Mouse (Mus musculus) skeletal muscle tissue, adult 2 months (tissue): Measurements from ENCODE around the gene Slc50a1.

Source experiments
- DNase-seq: peaks from one replicate; pipeline ENCODE4 v3.0.0-alpha.2; 2012; ENCODE audit warnings: low read depth, low spot score

The Slc50a1 gene

GRCm38 (mm10) chr3:89294195-89294594, 23.8 kb upstream of the Slc50a1 start:
- no peak for DNase-seq

DNA sequence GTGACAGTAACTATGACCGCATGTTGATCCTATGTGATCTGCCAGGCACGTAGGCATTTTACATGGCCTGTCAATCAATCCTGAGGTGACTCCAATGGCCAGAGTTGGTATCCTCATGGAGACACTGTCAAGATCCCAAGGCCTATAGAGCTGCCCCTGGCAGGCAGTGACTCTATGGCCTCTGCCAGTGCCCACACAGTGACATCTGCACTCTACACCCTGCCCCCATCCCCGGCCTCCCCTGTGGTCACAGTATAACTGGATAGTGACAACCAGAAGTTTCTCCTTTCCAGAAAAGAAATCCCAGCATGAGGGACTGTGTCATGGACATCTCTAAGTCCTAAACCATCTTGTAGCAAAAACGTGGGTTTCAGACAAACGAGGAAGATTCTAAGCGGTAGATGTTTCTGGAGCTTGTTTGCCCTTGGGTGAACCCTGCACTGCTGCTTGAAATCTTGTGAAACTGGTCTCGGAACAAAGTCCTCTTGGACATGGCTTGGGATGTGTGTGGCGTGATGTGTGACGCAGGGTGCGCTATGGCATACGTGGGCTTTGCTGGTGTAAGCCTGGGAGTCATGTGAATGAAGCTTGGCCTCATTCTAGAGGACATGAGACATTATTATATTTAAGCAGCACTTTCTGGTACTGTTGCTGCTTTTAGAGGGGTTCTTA, 23.0 kb upstream of the Slc50a1 start:
- DNase-seq: no peak

DNA sequence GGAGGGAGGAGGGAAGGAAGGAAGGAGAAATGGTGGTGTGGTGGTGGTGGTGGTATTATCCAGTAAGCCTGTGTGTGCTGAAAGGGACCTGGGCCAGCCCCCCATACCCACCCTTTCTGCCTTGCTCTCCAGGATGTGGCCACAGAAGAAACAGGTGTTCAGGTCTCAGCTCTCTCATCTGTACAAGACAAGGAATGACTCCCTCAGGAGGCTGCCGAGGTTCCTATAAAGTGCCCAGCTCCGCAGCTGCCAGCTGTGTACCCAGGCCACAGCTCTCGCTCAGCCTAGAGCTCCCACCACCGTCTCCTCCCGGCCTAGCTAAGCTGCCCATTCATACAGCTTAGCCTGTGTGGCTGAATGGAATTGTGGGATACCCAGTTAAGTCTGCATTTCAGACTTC, 21.9 kb upstream of the Slc50a1 start:
- DNase-seq: no peak

DNA sequence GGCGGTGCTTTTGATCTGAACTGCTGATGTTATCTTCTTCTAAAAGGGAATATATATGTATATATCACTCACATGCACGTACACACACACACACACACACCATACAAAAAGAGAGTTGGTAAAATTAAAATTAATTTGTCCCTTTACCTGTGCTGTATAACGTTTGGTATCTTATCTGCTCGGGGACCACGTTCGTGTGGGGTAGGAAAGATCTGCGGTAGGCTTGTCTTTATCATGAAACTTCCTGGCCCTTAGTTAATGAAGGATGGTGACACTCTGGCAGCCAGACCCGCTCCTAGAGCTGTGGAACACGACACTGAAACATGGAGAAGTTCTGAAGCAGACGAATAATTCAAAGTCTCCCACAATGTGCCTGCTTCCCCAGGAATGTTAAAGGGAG, 21.5 kb upstream of the Slc50a1 start:
- DNase-seq: no peak

GRCm38 (mm10) chr3:89288503-89288928, 18.1 kb upstream of the Slc50a1 start:
- peak; percentile 47 for DNase-seq

GRCm38 (mm10) chr3:89287286-89287685, 16.9 kb upstream of the Slc50a1 start:
- no peak for DNase-seq

DNA sequence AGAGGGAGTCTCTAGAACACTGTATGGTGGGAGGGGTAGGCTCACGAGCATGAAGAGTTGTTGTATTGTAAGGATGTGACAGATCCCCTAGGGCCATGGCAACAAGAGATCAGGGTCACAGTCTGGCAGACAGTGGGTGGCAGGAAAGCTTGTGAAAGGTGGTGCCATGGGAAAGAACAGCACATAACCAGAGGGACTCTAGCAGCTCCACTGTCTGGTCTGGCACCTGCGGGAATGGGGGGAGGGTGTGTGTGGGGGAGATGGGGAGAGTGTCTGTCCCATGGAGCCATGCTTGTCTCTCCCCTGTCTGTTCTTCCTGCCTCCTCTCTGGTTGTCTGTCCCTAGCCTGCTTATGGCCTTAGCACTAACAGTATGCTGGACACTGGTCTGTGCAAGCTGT, 15.2 kb upstream of the Slc50a1 start:
- no peak for DNase-seq

DNA sequence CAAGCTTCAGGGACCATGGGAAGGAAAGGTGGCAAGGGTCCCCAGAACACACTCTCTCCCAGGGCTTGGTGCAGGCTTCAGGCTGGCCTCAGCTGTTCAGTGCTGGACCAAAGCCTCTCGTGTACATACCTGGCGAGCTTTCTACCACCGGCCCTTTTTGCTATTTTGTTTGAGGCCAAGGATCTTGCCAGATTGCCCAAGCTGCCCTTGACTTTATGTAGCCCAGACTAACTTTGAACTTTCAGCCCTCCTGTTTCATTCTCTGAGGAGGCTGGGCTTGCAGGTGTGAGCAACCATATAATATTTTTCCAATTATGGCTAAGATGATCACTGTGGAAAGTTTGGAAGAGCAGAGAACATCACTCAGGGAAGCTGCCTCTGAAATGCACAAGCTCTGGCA, 13.9 kb upstream of the Slc50a1 start:
- DNase-seq: no peak

GRCm38 (mm10) chr3:89282291-89282643, 11.9 kb upstream of the Slc50a1 start:
- no peak for DNase-seq

DNA sequence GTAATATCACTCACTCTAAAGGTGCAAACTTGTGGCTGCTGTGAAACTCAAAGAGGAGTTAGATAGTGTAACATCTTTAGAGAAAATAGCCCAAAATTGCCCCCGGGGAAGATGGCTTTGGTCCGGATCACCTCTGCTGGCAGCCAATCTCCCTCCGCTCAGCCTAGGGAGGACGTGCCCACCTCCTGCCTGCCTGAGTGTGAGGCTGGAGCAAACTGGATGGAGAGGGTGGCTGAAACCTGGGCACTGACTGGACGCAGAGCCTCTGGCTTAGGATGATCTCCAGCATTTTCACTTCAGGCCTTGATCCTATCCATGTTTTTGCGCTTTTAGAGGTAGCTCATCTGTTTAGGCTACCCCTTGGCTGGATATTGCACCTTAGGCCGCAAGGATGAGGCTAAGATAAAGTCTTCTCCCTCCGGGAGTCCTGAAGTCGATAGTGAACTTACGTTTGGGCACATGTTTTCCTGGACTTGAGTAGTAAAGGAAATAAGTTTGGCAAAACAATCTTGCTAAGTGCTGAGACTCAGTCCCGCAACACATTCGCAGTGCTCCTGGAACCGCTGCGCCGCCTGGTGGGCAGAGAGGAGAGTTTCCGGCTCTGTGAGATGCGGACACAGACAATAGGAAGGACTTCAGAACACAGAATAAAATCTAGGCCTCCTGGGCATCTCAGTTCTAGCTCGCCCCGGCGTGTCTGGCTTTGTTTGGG, 11.4 kb upstream of the Slc50a1 start:
- peak; percentile 71 for DNase-seq

DNA sequence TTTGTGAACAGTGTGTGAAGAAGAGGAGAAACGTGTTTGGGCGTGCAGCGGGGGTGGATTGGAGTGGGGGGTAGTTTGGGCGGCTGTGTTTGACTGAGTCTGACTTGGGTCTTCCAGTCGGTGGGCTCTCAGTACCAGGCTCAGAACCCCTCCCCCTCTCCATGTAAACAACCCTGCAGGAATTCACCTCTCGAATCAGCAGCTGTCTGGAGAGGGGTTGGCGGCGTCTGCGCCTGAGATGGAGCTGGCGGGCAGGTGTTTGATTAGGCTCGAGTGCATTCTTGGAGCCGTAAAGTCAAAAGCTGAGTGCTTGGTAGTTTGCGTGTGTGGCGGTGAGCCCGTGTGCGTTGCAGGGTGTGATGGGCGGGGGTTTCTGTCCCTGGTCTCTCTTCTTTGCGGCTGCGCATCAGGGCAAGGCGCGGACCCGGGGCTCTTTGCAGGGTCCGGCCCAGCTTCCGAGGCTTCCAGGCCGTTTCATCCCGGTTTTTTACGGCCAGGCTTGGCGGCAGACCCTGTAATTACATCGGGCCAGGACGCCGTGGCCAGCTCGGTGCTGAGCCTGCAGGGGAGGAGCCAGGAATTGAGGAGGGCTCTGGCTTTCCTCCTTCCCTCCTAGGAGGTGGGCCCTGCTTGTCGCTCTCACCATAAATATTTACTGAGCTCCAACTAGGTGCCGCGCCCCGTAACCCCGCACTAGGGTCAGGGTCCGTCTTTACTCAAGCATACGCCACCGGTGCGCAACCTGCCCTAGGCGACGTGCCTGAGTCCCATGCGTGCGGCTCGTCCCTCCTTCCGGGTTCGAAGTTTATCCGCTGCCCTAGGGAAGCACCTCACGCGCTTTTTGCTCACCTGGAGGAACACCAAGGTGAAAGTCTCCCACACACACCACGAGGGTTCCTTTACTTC, 10.5 kb upstream of the Slc50a1 start, which contains the start of gene Efna1:
Gene Efna1 (minus strand): TSS at position 537 of the 906 bp plus-strand sequence.
- peak; percentile 43 for DNase-seq

DNA sequence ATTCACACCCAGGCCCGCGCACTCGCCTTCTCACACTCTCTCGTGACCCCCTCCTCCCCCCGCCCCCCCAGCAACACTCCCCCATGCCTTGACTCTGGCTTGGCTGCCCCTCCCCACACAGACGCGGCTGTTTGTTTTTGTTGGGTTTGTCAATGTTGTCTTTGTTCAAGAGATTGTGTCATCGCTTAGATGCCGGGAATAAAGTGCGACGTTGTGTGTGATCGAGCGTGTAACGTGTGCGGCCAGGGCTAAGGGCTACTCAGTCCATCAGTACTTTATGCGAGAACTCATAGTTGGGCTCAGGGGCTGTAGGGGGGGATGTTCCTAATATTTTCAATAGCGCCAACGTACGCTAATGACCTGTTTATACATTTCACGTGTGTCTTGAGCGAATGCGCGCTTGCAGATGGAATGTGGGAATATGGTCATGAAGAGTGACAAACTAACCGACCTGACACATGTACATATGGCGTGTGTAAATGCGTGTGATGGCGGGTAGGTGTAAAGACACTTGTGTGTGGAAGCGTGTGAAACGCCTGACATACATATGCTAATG, 9.8 kb upstream of the Slc50a1 start:
- no peak for DNase-seq

DNA sequence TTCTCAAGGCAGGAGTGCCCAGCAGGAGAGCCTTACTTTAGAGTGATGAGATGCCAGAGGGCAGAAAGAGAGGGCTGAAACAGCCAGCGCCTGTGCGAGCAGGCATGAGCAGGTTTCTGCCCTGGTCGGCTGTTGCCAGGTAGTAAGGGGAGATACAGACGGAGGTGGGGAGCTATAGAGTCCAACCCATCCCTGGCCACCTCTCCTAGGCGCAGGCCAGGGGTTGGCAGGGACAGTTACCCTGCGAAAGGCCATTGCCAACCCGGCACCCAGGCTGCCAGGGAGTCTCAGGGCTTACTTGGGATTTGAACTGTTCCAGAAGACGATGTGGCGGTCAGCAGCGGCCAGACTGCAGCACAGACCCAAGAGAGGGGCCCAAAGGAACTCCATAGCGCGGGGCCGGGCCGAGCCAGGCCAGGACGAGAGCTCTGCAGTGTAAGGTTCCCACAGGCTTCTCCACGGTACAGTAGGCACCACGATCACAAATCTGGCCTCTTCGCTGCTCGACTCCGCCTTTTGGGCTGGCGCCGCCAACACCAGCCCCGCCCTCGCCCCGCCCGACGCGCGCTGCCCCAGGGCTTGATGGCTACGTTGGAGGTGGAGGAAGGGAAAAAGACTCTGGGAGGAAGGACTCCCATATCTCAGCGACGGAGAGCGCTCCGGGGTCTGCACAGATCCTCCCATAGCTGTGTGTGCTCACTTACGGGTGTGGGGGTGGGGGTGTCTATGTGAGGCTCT, 9.0 kb upstream of the Slc50a1 start:
- peak; percentile 75 for DNase-seq

GRCm38 (mm10) chr3:89278643-89279042, 8.3 kb upstream of the Slc50a1 start:
- no peak for DNase-seq

- peak; percentile 58 for DNase-seq
Measured at GRCm38 (mm10) chr3:89278107-89278506, 7.7 kb upstream of the Slc50a1 start.

DNA sequence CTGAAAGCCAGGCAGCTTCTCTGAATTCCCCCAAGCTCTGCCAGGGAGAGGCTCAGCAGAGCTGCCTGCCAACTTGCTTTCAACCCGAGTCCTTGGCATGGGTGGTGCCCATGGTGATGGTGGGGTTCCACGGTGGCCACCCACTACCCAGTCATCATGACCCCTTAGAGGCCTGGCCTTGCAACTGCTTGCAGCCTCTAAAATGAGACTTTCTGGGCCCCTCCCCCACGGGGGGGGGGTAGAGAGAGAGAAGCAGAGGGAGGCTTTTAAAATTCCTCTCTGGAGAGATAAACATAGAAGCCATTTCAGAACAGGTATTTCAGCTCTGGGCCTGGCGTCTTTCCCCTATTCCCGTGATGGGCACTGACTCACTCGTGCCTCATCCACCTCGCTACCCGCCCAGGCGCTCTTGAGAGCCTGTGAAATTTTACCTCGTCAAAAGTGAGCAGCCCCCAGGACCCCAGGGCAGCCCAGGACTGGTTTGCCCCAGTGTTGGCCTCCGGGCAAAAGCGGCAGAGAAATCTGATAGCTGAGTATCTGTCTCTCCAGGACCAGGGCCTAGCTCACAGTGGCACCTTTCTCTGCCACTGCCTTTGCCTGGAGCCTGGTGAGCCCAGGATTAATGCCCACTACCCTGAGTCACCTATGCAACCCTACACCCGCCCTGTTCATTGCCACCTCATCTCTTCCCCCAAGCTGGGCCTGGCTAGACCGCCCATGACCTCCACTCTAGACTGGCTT, 7.1 kb upstream of the Slc50a1 start:
- DNase-seq: peak; percentile 82

GRCm38 (mm10) chr3:89276061-89276460, 5.7 kb upstream of the Slc50a1 start:
- no peak for DNase-seq

DNA sequence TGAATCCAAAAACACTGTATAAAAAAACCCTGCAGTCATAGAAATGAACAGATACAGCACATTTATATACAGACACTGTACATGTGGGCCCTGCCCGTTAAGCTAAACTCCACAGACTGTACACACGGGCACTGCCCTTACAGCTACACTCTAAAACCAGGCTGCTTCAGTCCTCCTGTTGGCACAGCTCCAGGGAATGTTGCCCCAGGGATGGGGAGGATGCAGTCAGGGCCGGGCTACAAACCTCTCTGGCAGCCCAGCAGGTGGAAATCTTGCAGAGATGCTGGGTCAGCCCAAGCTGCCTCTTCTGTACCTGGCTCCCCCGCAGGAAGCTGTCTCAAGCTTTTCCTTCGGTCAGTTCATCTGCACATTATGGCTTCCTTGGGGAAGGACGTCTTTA, 1.4 kb upstream of the Slc50a1 start:
- DNase-seq: no peak

GRCm38 (mm10) chr3:89270891-89271290, 521 bp upstream of the Slc50a1 start:
- DNase-seq: peak; percentile 35

DNA sequence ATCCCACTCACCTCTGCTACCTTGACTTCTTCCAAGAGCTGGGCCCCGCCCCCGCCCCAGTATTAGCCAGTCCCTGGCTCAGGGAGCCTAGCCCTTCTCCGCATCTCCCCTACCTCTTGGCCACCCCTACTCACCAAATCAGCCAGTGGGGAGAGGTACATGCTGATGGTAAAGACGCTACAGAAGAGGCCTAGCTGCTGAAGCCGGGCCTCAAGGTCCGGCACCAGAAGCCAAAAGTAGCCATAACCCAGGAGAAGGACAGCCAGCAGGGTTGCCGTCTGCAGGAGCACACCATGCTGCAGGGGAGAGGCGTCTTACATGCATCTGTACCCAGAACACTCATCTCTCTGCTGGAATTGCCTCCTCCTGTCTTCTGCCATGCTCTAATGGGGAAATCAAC, 1.5 kb downstream of the Slc50a1 start:
- no peak for DNase-seq
